In genomic region chr12:14552121-14552520, GRCm38 (mm10) we compare ENCODE assay signal across 20 mouse cellular contexts.
"Had no signal": no experiment of that assay in that cellular context is flagged by ENCODE, and none has a peak within 500 bp of the region (broad histone marks: within the 10 kb centered on the region; RNA-seq: fewer than 3 reads in every experiment).

No protein-coding gene starts in this region.

- H3K27ac ChIP-seq: kidney, embryonic 15.5 days; layer of hippocampus, adult 2 months; limb, embryonic 10.5 days; limb, embryonic 13.5 days; liver, embryonic 12.5 days; liver, embryonic 15.5 days; lung, embryonic 15.5 days; midbrain, embryonic 12.5 days; midbrain, embryonic 15.5 days; neural tube, embryonic 12.5 days; neural tube, embryonic 15.5 days had no signal

- H3K9me3 ChIP-seq: kidney, embryonic 15.5 days; limb, embryonic 10.5 days; limb, embryonic 13.5 days; liver, embryonic 12.5 days; liver, embryonic 15.5 days; lung, embryonic 15.5 days; midbrain, embryonic 12.5 days; midbrain, embryonic 15.5 days; neural tube, embryonic 12.5 days; neural tube, embryonic 15.5 days had no signal

- ATAC-seq: liver, embryonic 12.5 days; midbrain, embryonic 15.5 days had no signal

- H3K4me3 ChIP-seq: kidney, embryonic 15.5 days; layer of hippocampus, adult 2 months; limb, embryonic 10.5 days; limb, embryonic 13.5 days; liver, embryonic 12.5 days; liver, embryonic 15.5 days; lung, embryonic 15.5 days; midbrain, embryonic 12.5 days; midbrain, embryonic 15.5 days; neural tube, embryonic 12.5 days; neural tube, embryonic 15.5 days had no signal

- H3K36me3 ChIP-seq: kidney, embryonic 15.5 days; limb, embryonic 10.5 days; limb, embryonic 13.5 days; liver, embryonic 12.5 days; liver, embryonic 15.5 days; lung, embryonic 15.5 days; midbrain, embryonic 12.5 days; midbrain, embryonic 15.5 days; neural tube, embryonic 12.5 days; neural tube, embryonic 15.5 days had no signal

- H3K27me3 ChIP-seq: kidney, embryonic 15.5 days; limb, embryonic 13.5 days; liver, embryonic 12.5 days; liver, embryonic 15.5 days; lung, embryonic 15.5 days; midbrain, embryonic 12.5 days; midbrain, embryonic 15.5 days; neural tube, embryonic 12.5 days; neural tube, embryonic 15.5 days had no signal

- DNase-seq: kidney, adult 8-10 months; kidney, postnatal 14 days; layer of hippocampus, adult 9-11 months; liver; lung, adult 18-20 months; lung, postnatal 14 days; lung, postnatal 4 days; thymus, adult 18-20 months; thymus, postnatal 36 days had no signal

- H3K9ac ChIP-seq: kidney, embryonic 15.5 days; limb, embryonic 13.5 days; liver, embryonic 12.5 days; liver, embryonic 15.5 days; lung, embryonic 15.5 days; midbrain, embryonic 12.5 days; midbrain, embryonic 15.5 days; neural tube, embryonic 12.5 days; neural tube, embryonic 15.5 days had no signal

- H3K4me2 ChIP-seq: kidney, embryonic 15.5 days; limb, embryonic 13.5 days; liver, embryonic 12.5 days; liver, embryonic 15.5 days; lung, embryonic 15.5 days; midbrain, embryonic 12.5 days; midbrain, embryonic 15.5 days; neural tube, embryonic 12.5 days; neural tube, embryonic 15.5 days had no signal

- H3K4me1 ChIP-seq: kidney, embryonic 15.5 days; limb, embryonic 10.5 days; limb, embryonic 13.5 days; liver, embryonic 12.5 days; liver, embryonic 15.5 days; lung, embryonic 15.5 days; midbrain, embryonic 15.5 days; neural tube, embryonic 12.5 days; neural tube, embryonic 15.5 days had no signal
